Mouse (Mus musculus) embryonic fibroblast, embryonic 13.5 days (primary cell): ENCODE measurements at regions not wholly inside any gene's neighbourhood (a gene's known extent, or its start where the extent isn't known, plus 50 kb on each side); places are given as distances from the start of the nearest gene placed in this dataset.

Experiments used
- CTCF ChIP-seq: IDR thresholded peaks from 2 replicates; pipeline ENCODE4 v1.5.1; 2011; ENCODE audit warnings: mild to moderate bottlenecking, control low read depth, low read length, moderate library complexity, borderline replicate concordance; ENCODE audit not compliant: insufficient read depth
- POLR2A ChIP-seq: IDR thresholded peaks from 2 replicates; pipeline ENCODE4 v1.6.1; 2011; ENCODE audit warnings: low read depth, mild to moderate bottlenecking, control low read depth, low read length, moderate library complexity

DNA sequence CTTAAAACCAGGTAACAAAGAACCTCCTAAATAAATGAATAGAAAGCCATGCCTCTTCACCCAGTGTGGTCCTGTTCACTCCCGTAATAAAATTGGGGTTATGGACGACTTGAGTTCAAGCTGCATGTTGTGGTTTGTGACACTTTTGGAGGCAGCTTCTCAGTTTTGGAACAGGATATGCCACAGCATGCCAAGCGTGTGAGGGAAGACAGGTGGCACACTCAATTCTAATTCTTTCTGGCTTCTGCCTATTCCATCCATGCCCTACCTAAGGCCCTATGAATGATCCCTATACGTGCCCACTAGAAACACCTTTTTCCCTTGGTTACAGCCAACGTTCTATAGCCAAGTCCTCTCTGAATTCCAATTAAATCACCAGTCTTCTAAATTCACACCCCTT lies 184.8 kb upstream of the Snx19 start:
- TF ChIP-seq CTCF (no peak), POLR2A (no peak)
